Mouse (Mus musculus): Measurements from ENCODE around the gene P2rx1. TPM values are rescaled to one million over a fixed set of nuclear protein-coding genes. Genes with fewer than 3 reads are reported as not detected.

The P2rx1 gene
- polyA plus RNA-seq, 1 experiment: not detected

- H3K4me3 ChIP-seq (ENCODE audit: insufficient read depth, low read depth, low read length): no peak overlapping the region
- WGBS: 67% methylated on average over 2 of the region's 2 CpGs
- peaks cover 21% of the 10 kb centered on the region for H3K4me1 ChIP-seq (ENCODE audit: control insufficient read depth, insufficient read depth, low read length)
- H3K27ac ChIP-seq (ENCODE audit: insufficient read depth, low read depth, low read length): no peak overlapping the region
- TF ChIP-seq CTCF (IDR thresholded peaks at IDR 0.05; ENCODE audit: insufficient read depth, low read depth, low read length) (no peak), POLR2A (IDR thresholded peaks at IDR 0.05; ENCODE audit: insufficient read depth, low read depth, low read length) (no peak)
Measured at GRCm38 (mm10) chr11:72957318-72957717, 41.6 kb upstream of the P2rx1 start.

GRCm38 (mm10) chr11:72959924-72960679 is 38.8 kb upstream of the P2rx1 start:
- Histone ChIP-seq H3K4me3 (ENCODE audit: insufficient read depth, low read depth, low read length) (no peak overlapping the region), H3K27ac (ENCODE audit: insufficient read depth, low read depth, low read length) (no peak overlapping the region), H3K4me1 (ENCODE audit: control insufficient read depth, insufficient read depth, low read length) (peaks cover 14% of the 10 kb centered on the region)
- 44% methylated on average over 15 of the region's 15 CpGs for WGBS
- TF ChIP-seq CTCF (IDR thresholded peaks at IDR 0.05; ENCODE audit: insufficient read depth, low read depth, low read length) (no peak), POLR2A (IDR thresholded peaks at IDR 0.05; ENCODE audit: insufficient read depth, low read depth, low read length) (no peak)

DNA sequence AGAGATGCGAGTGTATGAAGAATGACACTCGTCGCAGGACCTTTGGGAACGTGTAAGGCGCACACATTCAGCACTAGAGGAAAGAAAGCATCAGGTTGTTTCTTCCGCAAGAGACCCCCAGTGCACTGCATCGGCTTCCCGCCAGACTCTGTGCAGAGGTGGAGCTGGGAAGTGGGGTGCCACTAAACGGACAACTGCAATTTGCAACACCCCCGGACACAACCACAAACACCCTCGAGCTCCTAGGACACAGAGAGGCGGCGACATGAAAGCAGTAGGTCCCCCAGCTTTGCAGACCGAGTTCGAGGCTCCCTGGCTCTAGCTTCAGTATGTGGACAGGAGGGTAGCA is 38.2 kb upstream of the P2rx1 start:
- WGBS: 18% methylated on average over 15 of the region's 15 CpGs
- peaks cover 20% of the 10 kb centered on the region for H3K4me1 ChIP-seq (ENCODE audit: control insufficient read depth, insufficient read depth, low read length)
- no peak overlapping the region for H3K27ac ChIP-seq (ENCODE audit: insufficient read depth, low read depth, low read length)
- H3K4me3 ChIP-seq (ENCODE audit: insufficient read depth, low read depth, low read length): peak overlapping the region; percentile 19; the same call in 1 of the 2 replicates
- no peak for TF ChIP-seq CTCF (IDR thresholded peaks at IDR 0.05; ENCODE audit: insufficient read depth, low read depth, low read length)

DNA sequence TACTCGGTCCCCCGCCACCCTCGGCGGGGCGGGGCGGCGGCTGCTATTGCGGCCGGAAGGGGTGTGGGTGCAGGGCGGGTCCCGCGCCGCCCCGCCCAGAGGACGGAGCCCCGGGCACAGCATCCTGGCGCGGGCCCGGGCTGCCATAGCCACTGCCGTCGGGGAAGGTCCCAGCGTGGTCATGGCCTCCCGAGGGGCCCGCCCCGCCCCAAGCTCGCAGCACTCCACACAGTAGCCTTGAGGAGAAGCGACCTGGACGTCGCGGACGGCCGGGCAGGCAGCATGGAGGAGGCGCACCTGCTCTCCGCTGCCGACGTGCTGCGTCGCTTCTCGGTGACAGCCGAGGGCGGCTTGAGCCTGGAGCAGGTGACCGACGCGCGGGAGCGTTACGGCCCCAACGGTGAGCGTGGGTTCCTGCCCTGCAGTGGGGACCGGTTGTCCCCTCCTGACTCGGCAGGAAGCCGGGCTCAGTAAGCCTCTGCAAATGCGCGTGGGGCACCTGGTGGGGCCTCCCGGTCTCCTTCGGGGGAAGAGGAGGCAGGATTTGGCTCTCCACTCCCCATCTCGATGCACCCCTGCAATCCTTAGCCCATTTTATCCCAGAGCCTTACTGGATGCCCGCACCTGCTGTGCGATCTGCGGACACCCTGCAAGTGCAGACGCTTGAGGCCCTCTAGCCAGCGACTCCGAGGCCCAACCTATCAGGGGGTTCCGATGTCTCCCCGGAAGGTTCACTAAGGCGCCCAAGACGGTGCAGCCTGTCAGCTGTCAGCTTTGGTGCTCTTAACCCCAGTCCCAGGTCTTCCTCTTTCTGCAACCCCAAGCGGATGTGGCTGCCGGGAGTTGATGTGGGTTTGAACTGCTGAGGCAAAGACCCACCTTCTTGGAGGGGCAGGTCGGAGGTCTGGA is 37.6 kb upstream of the P2rx1 start, which contains the start of gene Atp2a3:
TSS of gene Atp2a3 (plus strand) at position 98 of the 909 bp plus-strand sequence.
- Histone ChIP-seq H3K4me3 (ENCODE audit: insufficient read depth, low read depth, low read length) (peak within 1 kb of the TSS; percentile 19), H3K27ac (ENCODE audit: insufficient read depth, low read depth, low read length) (no peak within 1 kb of the TSS), H3K4me1 (ENCODE audit: control insufficient read depth, insufficient read depth, low read length) (peaks cover 21% of the 10 kb centered on the region)
- TF ChIP-seq CTCF (IDR thresholded peaks at IDR 0.05; ENCODE audit: insufficient read depth, low read depth, low read length): no peak
- 7% methylated on average over 70 of the region's 70 CpGs for WGBS

DNA sequence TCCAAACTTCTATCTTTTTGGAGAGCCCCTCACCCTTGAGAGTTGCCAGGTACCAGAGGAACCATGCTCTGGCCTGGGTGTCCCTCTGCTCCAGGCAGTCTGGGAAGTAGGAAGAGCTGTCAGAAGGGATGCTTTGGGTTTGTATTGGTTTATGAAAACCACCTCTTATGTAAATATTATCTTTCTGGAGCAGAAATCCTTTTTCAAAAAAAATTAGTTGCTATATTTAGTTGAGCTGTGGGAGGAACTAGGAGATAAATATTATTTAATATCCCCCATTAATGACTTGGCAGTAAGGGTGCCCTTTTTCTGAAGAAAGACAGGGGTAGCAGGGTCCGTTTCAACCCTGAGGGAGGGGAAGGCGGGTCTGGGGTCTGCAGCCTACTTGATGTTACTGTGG is 36.5 kb upstream of the P2rx1 start:
- peaks cover 21% of the 10 kb centered on the region for H3K4me1 ChIP-seq (ENCODE audit: control insufficient read depth, insufficient read depth, low read length)
- no peak overlapping the region for H3K4me3 ChIP-seq (ENCODE audit: insufficient read depth, low read depth, low read length)
- no peak overlapping the region for H3K27ac ChIP-seq (ENCODE audit: insufficient read depth, low read depth, low read length)
- no peak for TF ChIP-seq POLR2A (IDR thresholded peaks at IDR 0.05; ENCODE audit: insufficient read depth, low read depth, low read length)
- TF ChIP-seq CTCF (IDR thresholded peaks at IDR 0.05; ENCODE audit: insufficient read depth, low read depth, low read length): no peak
- 82% methylated on average over 2 of the region's 2 CpGs for WGBS

DNA sequence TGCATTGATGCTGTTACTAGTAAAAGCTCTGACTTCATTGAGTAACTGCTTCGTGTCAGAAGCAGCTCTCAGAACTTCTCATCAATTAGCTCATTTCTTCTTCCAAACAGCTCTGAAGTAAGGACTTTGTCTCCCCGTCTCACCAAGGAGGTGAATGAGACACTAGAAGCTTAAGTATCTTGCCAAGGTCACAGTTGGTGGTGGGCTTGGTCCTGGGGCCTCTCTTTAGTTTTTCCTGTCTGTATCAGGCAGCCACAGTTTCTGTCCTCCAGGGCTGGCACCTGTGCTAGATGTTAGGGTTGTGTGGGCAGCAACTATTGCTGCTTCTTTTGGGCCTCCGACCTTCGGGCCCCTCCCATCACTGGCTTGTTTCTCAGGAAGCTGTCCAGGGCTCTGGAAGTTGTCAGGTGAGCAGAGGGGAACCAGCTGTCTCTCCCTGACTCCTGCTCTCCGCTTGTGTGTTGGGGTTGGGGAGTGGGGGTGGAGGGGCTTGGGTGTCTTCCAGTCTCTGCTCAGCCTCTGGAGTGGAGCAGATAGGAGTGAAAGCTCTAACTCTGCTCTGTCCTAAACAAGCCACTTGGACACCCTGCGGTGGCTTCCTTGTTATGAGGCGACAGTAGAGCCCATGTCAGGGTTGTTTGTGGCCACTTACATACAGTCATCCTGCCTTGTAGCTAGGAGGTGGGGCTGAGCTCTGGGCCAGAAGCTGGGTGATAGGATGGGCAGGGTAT is 35.7 kb upstream of the P2rx1 start:
- no peak overlapping the region for H3K27ac ChIP-seq (ENCODE audit: insufficient read depth, low read depth, low read length)
- no peak overlapping the region for H3K4me3 ChIP-seq (ENCODE audit: insufficient read depth, low read depth, low read length)
- WGBS: 80% methylated on average over 7 of the region's 7 CpGs
- H3K4me1 ChIP-seq (ENCODE audit: control insufficient read depth, insufficient read depth, low read length): peaks cover 21% of the 10 kb centered on the region
- TF ChIP-seq POLR2A (IDR thresholded peaks at IDR 0.05; ENCODE audit: insufficient read depth, low read depth, low read length): no peak
- no peak for TF ChIP-seq CTCF (IDR thresholded peaks at IDR 0.05; ENCODE audit: insufficient read depth, low read depth, low read length)

DNA sequence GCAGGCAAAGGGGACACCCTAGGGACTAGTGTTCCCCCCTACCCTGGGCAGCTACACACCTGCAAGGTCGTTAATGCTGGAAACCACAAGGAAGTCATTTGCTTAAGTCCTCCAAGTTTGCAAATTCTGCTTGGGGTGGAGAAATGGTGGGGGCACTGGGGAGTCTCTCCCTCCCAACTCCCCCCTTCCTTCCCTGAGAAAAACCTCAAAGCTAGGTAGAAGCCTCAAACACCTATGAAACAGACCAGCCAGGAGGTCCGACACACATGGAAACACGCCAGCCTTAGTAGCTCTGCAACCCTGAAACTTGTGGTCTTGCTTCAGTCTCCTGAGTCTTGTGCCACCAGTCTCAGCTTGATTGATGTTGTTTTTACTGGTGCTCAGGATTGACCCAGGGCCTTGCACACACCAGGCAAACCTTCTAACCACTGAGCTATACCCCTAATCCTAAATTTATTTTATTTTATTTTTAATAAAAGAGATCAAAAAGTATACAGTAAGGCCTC is 35.1 kb upstream of the P2rx1 start:
- no peak for TF ChIP-seq POLR2A (IDR thresholded peaks at IDR 0.05; ENCODE audit: insufficient read depth, low read depth, low read length)
- no peak for TF ChIP-seq CTCF (IDR thresholded peaks at IDR 0.05; ENCODE audit: insufficient read depth, low read depth, low read length)
- peaks cover 21% of the 10 kb centered on the region for H3K4me1 ChIP-seq (ENCODE audit: control insufficient read depth, insufficient read depth, low read length)
- WGBS: 84% methylated on average over 3 of the region's 3 CpGs
- H3K4me3 ChIP-seq (ENCODE audit: insufficient read depth, low read depth, low read length): no peak overlapping the region
- H3K27ac ChIP-seq (ENCODE audit: insufficient read depth, low read depth, low read length): no peak overlapping the region

DNA sequence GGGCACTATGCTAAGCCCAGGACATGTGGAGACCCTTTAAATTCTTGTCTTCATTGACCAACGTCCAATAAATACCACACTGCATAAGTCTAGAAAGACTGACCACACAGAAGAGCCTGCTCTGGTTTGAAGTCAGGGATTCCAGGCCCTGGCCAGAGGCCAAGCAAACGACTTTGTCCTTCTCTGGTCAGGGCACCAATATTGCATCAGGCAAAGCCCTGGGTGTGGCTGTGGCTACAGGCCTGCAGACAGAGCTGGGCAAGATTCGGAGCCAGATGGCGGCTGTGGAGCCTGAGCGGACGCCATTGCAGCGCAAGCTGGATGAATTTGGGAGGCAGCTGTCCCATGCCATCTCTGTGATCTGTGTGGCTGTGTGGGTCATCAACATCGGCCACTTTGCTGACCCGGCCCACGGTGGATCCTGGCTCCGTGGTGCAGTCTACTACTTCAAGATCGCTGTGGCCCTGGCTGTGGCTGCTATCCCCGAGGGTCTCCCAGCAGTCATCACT is 23.9 kb upstream of the P2rx1 start:
- H3K4me1 ChIP-seq (ENCODE audit: control insufficient read depth, insufficient read depth, low read length): no peaks in the 10 kb centered on the region
- 86% methylated on average over 13 of the region's 13 CpGs for WGBS
- no peak for TF ChIP-seq POLR2A (IDR thresholded peaks at IDR 0.05; ENCODE audit: insufficient read depth, low read depth, low read length)
- no peak for TF ChIP-seq CTCF (IDR thresholded peaks at IDR 0.05; ENCODE audit: insufficient read depth, low read depth, low read length)
- no peak overlapping the region for H3K27ac ChIP-seq (ENCODE audit: insufficient read depth, low read depth, low read length)
- H3K4me3 ChIP-seq (ENCODE audit: insufficient read depth, low read depth, low read length): no peak overlapping the region
